Mouse (Mus musculus) hindbrain, embryonic 12.5 days (tissue): ENCODE data around the gene Gm12169. TPM values are rescaled to one million over a fixed set of nuclear protein-coding genes. Genes with fewer than 3 reads are reported as not detected.
"Not testable (repeated sequence)": the region's sequence is repeated elsewhere in the genome, so short reads cannot be mapped to it uniquely, and the experiment has no call there.

Experiments
- ATAC-seq: fragments of 200-750 bp; cut with Nextera tagmentation; 2 replicates; pipeline ENCODE4 v1.8.0; 2017; ENCODE audit warnings: moderate TSS enrichment; ENCODE audit not compliant: low FRiP score
- H3K27ac ChIP-seq: fragments of 300-500 bp; sonication (generic); 2 replicates; pipeline ENCODE4 v1.5.1; 2016; ENCODE audit warnings: mild to moderate bottlenecking
- H3K27me3 ChIP-seq: fragments of 300-500 bp; sonication (generic); 2 replicates; pipeline ENCODE4 v1.6.1; 2016; ENCODE audit warnings: mild to moderate bottlenecking
- H3K36me3 ChIP-seq: fragments of 300-500 bp; sonication (generic); 2 replicates; pipeline ENCODE4 v1.6.1; 2016; ENCODE audit warnings: mild to moderate bottlenecking
- H3K4me1 ChIP-seq: fragments of 300-500 bp; sonication (generic); 2 replicates; pipeline ENCODE4 v1.6.1; 2016
- H3K4me2 ChIP-seq: fragments of 300-500 bp; sonication (generic); replicated peaks from 2 replicates; pipeline ENCODE4 v1.6.1; 2016; ENCODE audit warnings: mild to moderate bottlenecking
- H3K4me3 ChIP-seq: fragments of 300-500 bp; sonication (generic); 2 replicates; pipeline ENCODE4 v1.5.1; 2016; ENCODE audit warnings: mild to moderate bottlenecking
- H3K9ac ChIP-seq: fragments of 300-500 bp; sonication (generic); 2 replicates; pipeline ENCODE4 v1.6.1; 2016; ENCODE audit warnings: mild to moderate bottlenecking, moderate library complexity
- H3K9me3 ChIP-seq: fragments of 300-500 bp; sonication (generic); replicated peaks from 2 replicates; pipeline ENCODE4 v1.6.1; 2016; ENCODE audit warnings: mild to moderate bottlenecking
- WGBS: fragments of 180-500 bp; shearing (Covaris S2); methylation state at CpG from one replicate; pipeline ENCODE4 v1.1.7; 2016; 5-methylcytosine and 5-hydroxymethylcytosine counted together
- polyA plus RNA-seq: library from polyadenylated mRNA; unstranded; fragments of >200 nt; fragmentation: Nextera tagmentation; extraction: Ambion mirVana; gene quantifications from 2 replicates; pipeline ENCODE4 v1.2.1, GENCODE M21; 2016

The Gm12169 gene
- polyA plus RNA-seq, result not detected in 2 replicates

- Histone ChIP-seq H3K9me3 (no peaks in the 10 kb centered on the region), H3K4me3 (no peak within 1 kb of the TSS), H3K27me3 (no peaks in the 10 kb centered on the region), H3K27ac (no peak within 1 kb of the TSS), H3K9ac (no peak within 1 kb of the TSS), H3K4me2 (no peak within 1 kb of the TSS), H3K36me3 (no peaks in the 10 kb centered on the region), H3K4me1 (no peaks in the 10 kb centered on the region)
- no peak for ATAC-seq
- WGBS, result 96% methylated on average over 2 of the region's 2 CpGs
Measured at GRCm38 (mm10) chr11:46523912-46524311, at the start of gene Gm12169. TSS of gene Gm12169 (plus strand) at chr11:46524212.

DNA sequence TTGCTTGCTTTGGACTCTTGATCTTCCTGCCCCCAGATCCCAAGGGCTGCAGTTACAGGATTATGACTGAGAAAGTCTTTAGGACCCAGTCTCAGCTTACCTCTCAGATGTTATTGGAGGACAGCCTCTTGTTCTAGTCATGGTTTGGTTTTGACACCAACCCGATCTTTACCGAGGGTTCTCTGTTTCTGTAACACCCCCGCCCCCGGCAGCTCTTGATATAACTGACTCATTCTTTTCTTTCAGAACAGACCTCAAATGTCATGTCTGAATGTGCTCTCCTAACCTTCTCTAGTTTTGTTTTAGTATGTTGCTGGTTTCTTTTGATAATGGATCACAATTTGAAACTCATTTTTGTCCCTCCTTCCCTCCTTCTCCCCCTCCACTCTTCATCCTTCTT is 49.8 kb upstream of the Gm12169 start:
- 94% methylated on average over 4 of the region's 4 CpGs for WGBS
- H3K27me3 ChIP-seq, result no peaks in the 10 kb centered on the region
- no peaks in the 10 kb centered on the region for H3K4me1 ChIP-seq
- H3K4me2 ChIP-seq, result no peak overlapping the region
- no peaks in the 10 kb centered on the region for H3K36me3 ChIP-seq
- no peak overlapping the region for H3K27ac ChIP-seq
- H3K9me3 ChIP-seq, result no peaks in the 10 kb centered on the region
- H3K4me3 ChIP-seq, result no peak overlapping the region
- no peak for ATAC-seq
- no peak overlapping the region for H3K9ac ChIP-seq

DNA sequence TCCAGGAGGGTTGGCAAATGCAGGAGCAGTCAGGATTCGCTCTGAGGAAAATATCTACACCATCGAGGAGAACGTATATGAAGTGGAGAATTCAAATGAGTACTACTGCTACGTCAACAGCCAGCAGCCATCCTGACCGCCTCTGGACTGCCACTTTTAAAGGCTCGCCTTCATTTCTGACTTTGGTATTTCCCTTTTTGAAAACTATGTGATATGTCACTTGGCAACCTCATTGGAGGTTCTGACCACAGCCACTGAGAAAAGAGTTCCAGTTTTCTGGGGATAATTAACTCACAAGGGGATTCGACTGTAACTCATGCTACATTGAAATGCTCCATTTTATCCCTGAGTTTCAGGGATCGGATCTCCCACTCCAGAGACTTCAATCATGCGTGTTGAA is 44.7 kb upstream of the Gm12169 start:
- Histone ChIP-seq H3K27me3 (no peaks in the 10 kb centered on the region), H3K9ac (no peak overlapping the region), H3K36me3 (no peaks in the 10 kb centered on the region), H3K27ac (no peak overlapping the region), H3K4me1 (no peaks in the 10 kb centered on the region), H3K4me3 (no peak overlapping the region), H3K9me3 (no peaks in the 10 kb centered on the region), H3K4me2 (no peak overlapping the region)
- no peak for ATAC-seq
- WGBS, result 88% methylated on average over 9 of the region's 9 CpGs

- Histone ChIP-seq H3K4me1 (no peaks in the 10 kb centered on the region), H3K9ac (no peak overlapping the region), H3K27ac (no peak overlapping the region), H3K36me3 (no peaks in the 10 kb centered on the region), H3K27me3 (no peaks in the 10 kb centered on the region), H3K4me2 (no peak overlapping the region), H3K4me3 (no peak overlapping the region), H3K9me3 (no peaks in the 10 kb centered on the region)
- no peak for ATAC-seq
- WGBS, result 78% methylated on average over 7 of the region's 7 CpGs
Measured at GRCm38 (mm10) chr11:46480517-46480916, 43.5 kb upstream of the Gm12169 start.

DNA sequence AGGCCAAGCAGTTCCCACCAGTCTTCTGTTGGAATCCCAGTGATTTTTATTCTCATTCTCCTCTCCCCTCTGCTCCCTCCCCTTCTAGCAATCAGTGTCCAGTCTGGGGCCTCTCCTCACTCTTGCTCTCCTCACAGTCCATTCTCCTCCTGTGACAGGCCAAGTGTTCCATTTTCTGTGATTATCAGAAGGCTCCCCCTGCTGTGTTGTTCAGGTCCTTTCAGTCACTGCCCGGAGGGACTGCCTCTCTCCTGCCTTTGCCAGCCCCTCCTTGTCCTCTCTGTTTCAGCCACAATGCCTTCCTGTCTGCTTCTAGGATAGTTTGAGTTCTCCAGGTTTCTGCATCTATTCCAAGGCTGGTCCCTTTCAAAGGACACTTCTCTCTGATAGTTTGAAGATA is 35.8 kb upstream of the Gm12169 start:
- Histone ChIP-seq H3K4me1 (no peaks in the 10 kb centered on the region), H3K36me3 (no peaks in the 10 kb centered on the region), H3K4me2 (no peak overlapping the region), H3K9me3 (no peaks in the 10 kb centered on the region), H3K27ac (no peak overlapping the region), H3K4me3 (no peak overlapping the region), H3K9ac (no peak overlapping the region), H3K27me3 (no peaks in the 10 kb centered on the region)
- WGBS, result 13% methylated on average over 1 of the region's 1 CpGs
- no peak for ATAC-seq

GRCm38 (mm10) chr11:46488650-46489049 is 35.4 kb upstream of the Gm12169 start:
- Histone ChIP-seq H3K4me1 (no peaks in the 10 kb centered on the region), H3K4me2 (no peak overlapping the region), H3K9me3 (no peaks in the 10 kb centered on the region), H3K27me3 (no peaks in the 10 kb centered on the region), H3K36me3 (no peaks in the 10 kb centered on the region), H3K27ac (no peak overlapping the region), H3K4me3 (no peak overlapping the region), H3K9ac (no peak overlapping the region)
- 87% methylated on average over 2 of the region's 2 CpGs for WGBS
- ATAC-seq, result no peak

DNA sequence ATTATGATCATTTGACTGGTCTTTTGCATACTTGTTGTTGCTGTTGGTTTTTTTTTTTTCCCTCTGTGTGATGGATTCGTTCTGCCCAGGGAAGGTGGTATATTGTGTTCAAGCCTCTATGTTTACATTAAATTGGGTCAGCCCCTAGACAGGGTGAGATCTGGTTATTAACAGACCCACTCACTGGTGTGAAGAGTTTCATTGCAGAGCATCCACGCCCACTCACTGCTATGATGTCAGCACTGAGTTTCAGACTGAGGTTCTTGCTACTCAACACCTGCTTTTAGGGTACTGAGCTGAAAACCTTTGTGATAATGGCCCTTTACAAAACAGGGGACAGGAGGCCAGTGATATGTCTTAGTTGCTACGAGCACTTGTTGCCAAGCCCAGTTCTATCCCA is 16.9 kb upstream of the Gm12169 start:
- H3K9ac ChIP-seq, result no peak overlapping the region
- 78% methylated on average over 3 of the region's 3 CpGs for WGBS
- H3K27ac ChIP-seq, result no peak overlapping the region
- no peaks in the 10 kb centered on the region for H3K27me3 ChIP-seq
- H3K4me1 ChIP-seq, result no peaks in the 10 kb centered on the region
- no peak overlapping the region for H3K4me3 ChIP-seq
- no peaks in the 10 kb centered on the region for H3K36me3 ChIP-seq
- ATAC-seq, result no peak
- H3K4me2 ChIP-seq, result no peak overlapping the region
- no peaks in the 10 kb centered on the region for H3K9me3 ChIP-seq

GRCm38 (mm10) chr11:46509900-46510299 is 14.1 kb upstream of the Gm12169 start:
- H3K27ac ChIP-seq, result no peak overlapping the region
- no peaks in the 10 kb centered on the region for H3K27me3 ChIP-seq
- WGBS, result 99% methylated on average over 5 of the region's 5 CpGs
- no peak overlapping the region for H3K4me3 ChIP-seq
- H3K9ac ChIP-seq, result no peak overlapping the region
- H3K4me1 ChIP-seq, result no peaks in the 10 kb centered on the region
- H3K4me2 ChIP-seq, result no peak overlapping the region
- H3K9me3 ChIP-seq, result no peaks in the 10 kb centered on the region
- ATAC-seq, result no peak
- no peaks in the 10 kb centered on the region for H3K36me3 ChIP-seq

GRCm38 (mm10) chr11:46521341-46521740 is 2.7 kb upstream of the Gm12169 start:
- H3K27ac ChIP-seq, H3K36me3 ChIP-seq, H3K4me3 ChIP-seq, H3K27me3 ChIP-seq, H3K4me1 ChIP-seq, H3K4me2 ChIP-seq, H3K9me3 ChIP-seq, H3K9ac ChIP-seq, ATAC-seq: not testable (repeated sequence)
- WGBS, result 86% methylated on average over 5 of the region's 5 CpGs

DNA sequence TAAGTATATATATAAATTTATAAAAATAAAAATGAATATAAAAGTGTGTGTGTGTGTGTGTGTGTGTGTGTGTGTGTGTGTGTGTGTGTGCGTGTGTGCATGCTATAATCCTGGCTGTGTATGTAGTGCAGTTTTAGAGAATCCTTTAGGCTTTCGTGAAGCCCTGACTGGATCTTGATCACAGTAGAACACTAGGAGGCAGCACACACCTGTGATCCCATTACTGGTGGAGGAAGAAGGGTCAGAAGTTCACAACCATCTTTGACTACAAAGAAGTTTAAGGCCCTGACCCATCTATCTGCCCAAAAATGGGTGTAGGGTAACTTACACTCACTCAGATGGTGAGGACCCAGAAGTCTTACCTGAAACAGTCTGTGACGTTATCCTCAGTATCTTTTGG is 1.3 kb upstream of the Gm12169 start:
- H3K36me3 ChIP-seq, result no peaks in the 10 kb centered on the region
- no peak for ATAC-seq
- no peaks in the 10 kb centered on the region for H3K9me3 ChIP-seq
- no peaks in the 10 kb centered on the region for H3K4me1 ChIP-seq
- H3K27me3 ChIP-seq, result no peaks in the 10 kb centered on the region
- H3K4me2 ChIP-seq, result no peak overlapping the region
- 88% methylated on average over 3 of the region's 3 CpGs for WGBS
- H3K9ac ChIP-seq, result no peak overlapping the region
- H3K4me3 ChIP-seq, result no peak overlapping the region
- no peak overlapping the region for H3K27ac ChIP-seq

GRCm38 (mm10) chr11:46530149-46530548 is 6.1 kb downstream of the Gm12169 start:
- no peaks in the 10 kb centered on the region for H3K27me3 ChIP-seq
- no peaks in the 10 kb centered on the region for H3K36me3 ChIP-seq
- ATAC-seq, result no peak
- no peaks in the 10 kb centered on the region for H3K4me1 ChIP-seq
- no peaks in the 10 kb centered on the region for H3K9me3 ChIP-seq
- no peak overlapping the region for H3K4me2 ChIP-seq
- H3K4me3 ChIP-seq, result no peak overlapping the region
- H3K9ac ChIP-seq, result no peak overlapping the region
- WGBS, result 84% methylated on average over 4 of the region's 4 CpGs
- H3K27ac ChIP-seq, result no peak overlapping the region

- Histone ChIP-seq H3K4me1 (no peaks in the 10 kb centered on the region), H3K27ac (no peak overlapping the region), H3K4me2 (no peak overlapping the region), H3K9ac (no peak overlapping the region), H3K36me3 (no peaks in the 10 kb centered on the region), H3K9me3 (no peaks in the 10 kb centered on the region), H3K4me3 (no peak overlapping the region), H3K27me3 (no peaks in the 10 kb centered on the region)
- ATAC-seq, result no peak
- 74% methylated on average over 4 of the region's 4 CpGs for WGBS
Measured at GRCm38 (mm10) chr11:46536978-46537377, 13.0 kb downstream of the Gm12169 start.

- WGBS, result 90% methylated on average over 2 of the region's 2 CpGs
Measured at GRCm38 (mm10) chr11:46543530-46543929, 19.5 kb downstream of the Gm12169 start.

GRCm38 (mm10) chr11:46549721-46550120 is 25.7 kb downstream of the Gm12169 start:
- H3K9ac ChIP-seq, result no peak overlapping the region
- no peaks in the 10 kb centered on the region for H3K36me3 ChIP-seq
- H3K9me3 ChIP-seq, result no peaks in the 10 kb centered on the region
- H3K4me1 ChIP-seq, result no peaks in the 10 kb centered on the region
- H3K27me3 ChIP-seq, result no peaks in the 10 kb centered on the region
- no peak overlapping the region for H3K4me2 ChIP-seq
- no peak for ATAC-seq
- no peak overlapping the region for H3K27ac ChIP-seq
- H3K4me3 ChIP-seq, result no peak overlapping the region
- WGBS, result 85% methylated on average over 4 of the region's 4 CpGs

More at GRCm38 (mm10) chr11:46543530-46543929, 19.5 kb downstream of the Gm12169 start:
- Histone ChIP-seq H3K9me3 (no peaks in the 10 kb centered on the region), H3K4me2 (no peak overlapping the region), H3K27me3 (no peaks in the 10 kb centered on the region), H3K4me1 (no peaks in the 10 kb centered on the region), H3K27ac (no peak overlapping the region), H3K9ac (no peak overlapping the region), H3K36me3 (no peaks in the 10 kb centered on the region), H3K4me3 (no peak overlapping the region)
- ATAC-seq, result no peak
